Mouse (Mus musculus): ENCODE measurements around the gene Fshb.
A peak's percentile ranks its signal among the peaks of the same experiment; 100 is the strongest.

Gene Fshb

GRCm38 (mm10) chr2:107059556-107059955 lies at the start of gene Fshb:
Fshb (minus strand) TSS chr2:107059656.
- DNase-seq (ENCODE audit: low spot score), result no peak

DNA sequence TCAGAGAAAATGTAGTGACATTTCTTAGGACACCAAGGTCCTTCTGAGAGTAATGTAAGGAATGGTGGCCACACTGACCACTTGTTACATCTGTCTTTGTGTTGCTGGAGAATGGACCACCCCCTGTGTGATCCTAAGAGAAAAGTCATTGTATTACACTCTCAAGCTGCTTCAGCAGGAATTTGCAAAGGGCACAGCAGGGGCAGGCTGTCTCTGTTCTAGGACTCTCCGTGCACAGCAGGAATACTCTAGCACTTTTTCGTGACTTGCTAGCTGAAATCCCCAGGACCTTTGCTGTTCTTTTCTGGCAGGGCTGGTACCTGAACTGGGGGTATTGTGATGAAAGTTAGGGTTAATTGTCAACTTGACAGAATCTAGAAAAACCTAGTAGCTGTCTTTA lies 24.8 kb upstream of the Fshb start:
- no peak for DNase-seq (ENCODE audit: low spot score)

DNA sequence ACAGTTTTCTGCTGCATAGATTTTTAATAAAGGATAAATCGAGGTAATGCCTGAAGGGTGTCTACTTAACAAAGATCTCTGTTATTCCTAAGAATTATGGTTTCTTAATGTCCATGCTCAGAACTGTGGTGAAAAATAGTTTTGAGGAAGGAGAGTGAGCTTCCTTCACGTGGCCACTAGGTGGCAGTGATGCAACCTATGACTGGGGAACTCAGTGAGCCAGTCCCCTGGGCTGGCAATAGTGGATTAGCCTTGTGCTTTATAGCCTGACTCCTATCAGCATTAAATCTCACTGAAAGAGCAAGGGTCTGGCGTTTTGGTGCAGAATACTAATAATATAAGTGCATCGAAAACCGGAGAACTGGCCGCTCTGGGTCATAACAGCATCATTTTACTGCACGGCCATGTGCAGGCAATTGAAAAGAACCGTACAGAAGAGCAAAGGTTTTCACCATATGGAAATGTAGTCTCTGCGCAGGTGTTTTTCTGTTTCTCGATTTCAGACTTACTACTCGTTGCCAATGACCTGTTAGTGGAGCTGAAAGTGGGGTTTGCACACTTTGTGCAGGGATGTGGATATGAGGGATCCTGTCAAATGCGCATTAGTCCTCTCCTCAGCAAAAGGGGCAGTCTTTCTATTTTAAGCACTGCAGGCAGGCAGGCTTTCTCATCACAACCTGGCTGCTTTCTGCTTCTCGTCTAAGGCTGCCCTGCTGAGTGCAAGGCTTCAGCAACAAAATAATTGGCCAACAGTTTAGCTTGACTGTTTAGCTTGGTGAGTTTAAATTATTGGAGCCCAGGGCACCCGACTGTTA lies 23.8 kb upstream of the Fshb start:
- peak; percentile 70 for DNase-seq (ENCODE audit: low spot score)

DNA sequence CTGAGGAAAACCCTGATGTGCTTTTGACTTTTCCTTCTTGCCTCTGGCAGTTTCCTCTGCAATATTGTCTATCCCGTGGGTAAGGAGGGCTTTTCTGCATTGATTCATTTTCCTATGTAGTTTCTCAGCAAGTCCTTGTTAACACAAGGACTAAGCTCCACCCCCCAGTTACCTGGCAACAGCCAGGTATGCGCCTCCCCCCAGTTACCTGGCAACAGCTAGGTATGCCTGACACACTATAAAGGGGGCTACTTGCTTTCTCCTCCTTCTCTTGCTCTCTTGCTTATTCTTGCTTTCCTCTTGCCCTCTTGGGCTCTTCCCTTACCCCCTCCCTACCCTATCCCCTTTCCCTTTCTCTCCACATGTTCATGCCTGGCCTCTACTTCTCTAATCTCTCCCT lies 3.8 kb upstream of the Fshb start:
- DNase-seq (ENCODE audit: low spot score), result no peak

DNA sequence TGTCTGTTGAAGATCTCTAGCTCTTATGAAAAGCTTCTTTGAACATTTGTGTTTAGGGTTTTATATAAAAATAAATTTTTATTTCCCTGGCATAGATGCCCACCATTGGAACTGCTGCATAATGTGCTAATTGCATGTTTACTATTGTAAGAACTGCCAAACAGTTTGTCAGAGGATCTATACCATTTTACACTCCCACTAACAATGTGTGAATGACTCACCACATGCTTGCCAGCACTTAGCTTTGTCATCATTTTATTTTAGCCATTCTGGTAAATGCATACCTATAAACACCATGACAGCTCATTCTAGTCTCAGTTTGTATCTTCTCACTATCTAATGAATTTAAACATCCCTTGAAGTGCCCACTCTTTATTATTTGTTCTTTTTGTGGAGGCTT lies 13.5 kb downstream of the Fshb start:
- DNase-seq (ENCODE audit: low spot score), result no peak

GRCm38 (mm10) chr2:107040816-107041215 lies 18.6 kb downstream of the Fshb start:
- no peak for DNase-seq (ENCODE audit: low spot score)

DNA sequence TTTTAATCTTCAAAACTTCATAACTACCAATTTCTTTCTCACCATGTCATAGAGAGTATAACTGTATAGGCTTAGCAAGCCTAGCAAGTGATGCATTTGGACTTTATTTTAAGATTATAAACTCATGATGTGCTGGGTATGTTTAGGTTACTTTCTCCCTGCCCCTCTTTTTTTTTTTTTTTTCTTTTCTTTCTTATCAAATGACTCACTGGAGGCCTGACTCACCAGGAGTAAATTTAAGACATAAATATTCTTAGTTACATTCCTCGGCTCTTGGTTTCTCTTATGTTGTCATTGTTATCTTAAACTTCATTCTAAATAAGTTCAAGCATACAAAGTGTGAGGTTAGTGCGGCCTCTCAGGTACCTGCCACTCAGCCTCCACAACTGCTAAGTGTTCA lies 23.5 kb downstream of the Fshb start:
- DNase-seq (ENCODE audit: low spot score), result no peak

GRCm38 (mm10) chr2:107024694-107025093 lies 34.8 kb downstream of the Fshb start:
- no peak for DNase-seq (ENCODE audit: low spot score)

DNA sequence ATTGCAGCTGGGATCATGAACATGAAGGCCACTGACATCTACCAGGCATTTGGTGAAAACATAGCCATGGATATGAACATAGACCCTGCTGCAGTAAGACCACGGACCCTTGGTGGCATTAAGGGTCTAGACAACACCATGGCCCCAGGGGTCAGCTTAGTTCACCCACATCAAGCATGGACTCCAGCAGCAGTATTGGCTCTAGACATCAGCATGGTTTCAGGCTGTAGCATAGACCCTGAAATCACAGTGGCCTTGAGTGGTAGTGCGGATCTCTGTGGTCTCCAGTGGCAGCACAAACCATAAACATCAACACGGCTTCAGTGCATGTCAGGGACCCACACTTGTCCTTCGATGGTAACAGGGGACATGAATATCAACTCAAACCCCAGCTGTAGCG lies 36.7 kb downstream of the Fshb start:
- no peak for DNase-seq (ENCODE audit: low spot score)

DNA sequence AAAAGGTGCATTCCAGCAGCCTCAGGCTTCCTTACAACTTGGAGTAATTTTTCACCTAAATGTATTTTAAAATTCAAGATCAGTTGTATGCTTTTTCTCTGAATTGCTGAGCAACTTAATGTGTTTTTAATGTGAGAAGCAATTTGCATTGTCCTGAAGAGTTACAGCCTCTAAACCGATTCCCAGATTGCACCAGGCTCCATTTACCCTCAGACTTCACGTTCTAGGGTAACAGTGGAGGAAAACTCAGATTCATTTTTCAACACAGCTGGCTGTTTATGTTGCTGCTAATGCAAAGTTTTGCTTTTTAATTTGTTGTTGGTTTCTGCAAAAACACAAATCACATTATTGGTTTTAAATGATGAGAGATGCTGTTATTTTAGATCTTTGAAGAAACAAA lies 40.1 kb downstream of the Fshb start:
- DNase-seq (ENCODE audit: low spot score), result no peak

- no peak for DNase-seq (ENCODE audit: low spot score)
Measured at GRCm38 (mm10) chr2:107013161-107013560, 46.3 kb downstream of the Fshb start.

GRCm38 (mm10) chr2:107012318-107012717 lies 47.1 kb downstream of the Fshb start:
- DNase-seq (ENCODE audit: low spot score), result no peak

DNA sequence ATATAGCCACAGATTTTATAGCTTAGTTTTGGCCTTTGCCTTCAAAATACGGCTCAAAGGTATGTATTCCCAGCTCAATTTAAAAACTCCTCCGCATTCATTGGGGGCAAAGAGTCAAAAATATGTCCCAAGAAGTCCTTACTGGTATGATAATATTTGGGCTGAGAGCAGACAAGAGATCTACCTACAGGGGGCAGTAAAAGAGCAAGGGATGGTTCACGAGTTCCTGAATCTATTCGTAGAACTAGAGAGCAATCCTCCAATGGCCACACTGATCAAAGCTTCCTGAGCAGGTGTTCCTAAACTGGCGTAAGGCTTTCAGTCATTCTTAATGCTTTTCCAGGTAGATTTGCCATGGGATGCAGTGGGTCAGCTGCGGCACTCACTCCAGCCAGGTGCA lies 49.3 kb downstream of the Fshb start:
- peak; percentile 21 for DNase-seq (ENCODE audit: low spot score)

- DNase-seq (ENCODE audit: low spot score), result no peak
Measured at GRCm38 (mm10) chr2:107006378-107006777, 53.1 kb downstream of the Fshb start.
